Mouse (Mus musculus): ENCODE results near the gene Zfyve27.

GRCm38 (mm10) chr19:42128787-42129508 is 34.8 kb upstream of the Zfyve27 start, which contains the start of gene Avpi1:
- no peak for TF ChIP-seq CTCF (conservative IDR thresholded peaks at IDR 0.05; ENCODE audit: low read length)
- TF ChIP-seq POU5F1 (IDR thresholded peaks at IDR 0.05; ENCODE audit: borderline replicate concordance, low read length), result no peak
